Mouse (Mus musculus): ENCODE measurements around the gene Sv2c. TPM values are rescaled to one million over a fixed set of nuclear protein-coding genes. Genes with fewer than 3 reads are reported as not detected.
"Not testable (repeated sequence)": the region's sequence is repeated elsewhere in the genome, so short reads cannot be mapped to it uniquely, and the experiment has no call there.

Sv2c gene
- polyA plus RNA-seq, 1 experiment from 2014 or later: 0.86 TPM

GRCm38 (mm10) chr13:96126669-96127068, 5.7 kb downstream of the Sv2c start:
- Histone ChIP-seq H3K4me3 (replicated peaks) (no peak overlapping the region), H3K27ac (no peak overlapping the region), H3K4me2 (no peak overlapping the region), H3K27me3 (peaks cover 36% of the 10 kb centered on the region), H3K36me3 (replicated peaks) (no peaks in the 10 kb centered on the region), H3K9me3 (no peaks in the 10 kb centered on the region), H3K4me1 (peaks cover 18% of the 10 kb centered on the region), H3K9ac (no peak overlapping the region)
- 79% methylated on average over 6 of the region's 6 CpGs for WGBS
- ATAC-seq (ENCODE audit: low FRiP score): no peak

- H3K4me1 ChIP-seq: 0 out of 2 replicates have a peak, but pooled peaks cover 6% of the 10 kb centered on the region
- WGBS: 74% methylated on average over 5 of the region's 5 CpGs
- H3K36me3 ChIP-seq (replicated peaks): no peaks in the 10 kb centered on the region
- H3K27ac ChIP-seq: no peak overlapping the region
- H3K9ac ChIP-seq: no peak overlapping the region
- no peak overlapping the region for H3K4me3 ChIP-seq (replicated peaks)
- peaks cover 21% of the 10 kb centered on the region for H3K27me3 ChIP-seq
- H3K4me2 ChIP-seq: no peak overlapping the region
- ATAC-seq (ENCODE audit: low FRiP score): no peak
- no peaks in the 10 kb centered on the region for H3K9me3 ChIP-seq
Measured at GRCm38 (mm10) chr13:96125011-96125410, 7.4 kb downstream of the Sv2c start.

GRCm38 (mm10) chr13:96112711-96113110, 19.7 kb downstream of the Sv2c start:
- no peak for ATAC-seq (ENCODE audit: low FRiP score)
- Histone ChIP-seq H3K4me1 (no peaks in the 10 kb centered on the region), H3K27ac (no peak overlapping the region), H3K9me3 (no peaks in the 10 kb centered on the region), H3K4me3 (replicated peaks) (no peak overlapping the region), H3K36me3 (replicated peaks) (no peaks in the 10 kb centered on the region), H3K4me2 (no peak overlapping the region), H3K27me3 (no peaks in the 10 kb centered on the region), H3K9ac (no peak overlapping the region)
- WGBS: 80% methylated on average over 2 of the region's 2 CpGs

- Histone ChIP-seq H3K27ac (no peak overlapping the region), H3K9me3 (no peaks in the 10 kb centered on the region), H3K27me3 (no peaks in the 10 kb centered on the region), H3K4me2 (no peak overlapping the region), H3K4me3 (replicated peaks) (no peak overlapping the region), H3K4me1 (no peaks in the 10 kb centered on the region), H3K36me3 (replicated peaks) (no peaks in the 10 kb centered on the region), H3K9ac (no peak overlapping the region)
- ATAC-seq (ENCODE audit: low FRiP score): no peak
- WGBS: 40% methylated on average over 3 of the region's 3 CpGs
Measured at GRCm38 (mm10) chr13:96110767-96111166, 21.6 kb downstream of the Sv2c start.

GRCm38 (mm10) chr13:96106367-96106766, 26.0 kb downstream of the Sv2c start:
- H3K4me3 ChIP-seq (replicated peaks): no peak overlapping the region
- no peak overlapping the region for H3K27ac ChIP-seq
- H3K36me3 ChIP-seq (replicated peaks): no peaks in the 10 kb centered on the region
- no peaks in the 10 kb centered on the region for H3K4me1 ChIP-seq
- WGBS: 90% methylated on average over 4 of the region's 4 CpGs
- H3K9me3 ChIP-seq: no peaks in the 10 kb centered on the region
- no peak overlapping the region for H3K9ac ChIP-seq
- no peak for ATAC-seq (ENCODE audit: low FRiP score)
- no peak overlapping the region for H3K4me2 ChIP-seq
- H3K27me3 ChIP-seq: no peaks in the 10 kb centered on the region

- Histone ChIP-seq H3K9me3 (no peaks in the 10 kb centered on the region), H3K27me3 (no peaks in the 10 kb centered on the region), H3K27ac (no peak overlapping the region), H3K4me1 (no peaks in the 10 kb centered on the region), H3K36me3 (replicated peaks) (no peaks in the 10 kb centered on the region), H3K4me2 (no peak overlapping the region), H3K9ac (no peak overlapping the region), H3K4me3 (replicated peaks) (no peak overlapping the region)
- WGBS: 79% methylated on average over 4 of the region's 4 CpGs
- no peak for ATAC-seq (ENCODE audit: low FRiP score)
Measured at GRCm38 (mm10) chr13:96090929-96091328, 41.4 kb downstream of the Sv2c start.

GRCm38 (mm10) chr13:96085581-96086302, 46.6 kb downstream of the Sv2c start:
- Histone ChIP-seq H3K9ac (no peak overlapping the region), H3K27ac (no peak overlapping the region), H3K4me3 (replicated peaks) (no peak overlapping the region), H3K36me3 (replicated peaks) (no peaks in the 10 kb centered on the region), H3K9me3 (no peaks in the 10 kb centered on the region), H3K27me3 (no peaks in the 10 kb centered on the region), H3K4me1 (no peaks in the 10 kb centered on the region), H3K4me2 (no peak overlapping the region)
- ATAC-seq (ENCODE audit: low FRiP score): no peak
- WGBS: 92% methylated on average over 7 of the region's 7 CpGs

- ATAC-seq (ENCODE audit: low FRiP score); H3K27ac ChIP-seq; H3K4me1 ChIP-seq; H3K9ac ChIP-seq; H3K4me3 ChIP-seq (replicated peaks); H3K27me3 ChIP-seq; H3K9me3 ChIP-seq; H3K36me3 ChIP-seq (replicated peaks); H3K4me2 ChIP-seq: not testable (repeated sequence)
- WGBS: 97% methylated on average over 1 of the region's 1 CpGs
Measured at GRCm38 (mm10) chr13:96081754-96082153, 50.6 kb downstream of the Sv2c start, which contains the start of gene Gm17190. Gene Gm17190, plus strand, starts transcription at chr13:96082054.

GRCm38 (mm10) chr13:96081276-96081675, 51.1 kb downstream of the Sv2c start, which contains the start of gene Gm20075:
Gene Gm20075, minus strand, starts transcription at chr13:96081376.
- H3K4me3 ChIP-seq (replicated peaks); H3K36me3 ChIP-seq (replicated peaks); H3K9me3 ChIP-seq; H3K27ac ChIP-seq; H3K27me3 ChIP-seq; H3K4me1 ChIP-seq; H3K9ac ChIP-seq; ATAC-seq (ENCODE audit: low FRiP score); H3K4me2 ChIP-seq: not testable (repeated sequence)
- 90% methylated on average over 3 of the region's 3 CpGs for WGBS

- H3K4me2 ChIP-seq: no peak overlapping the region
- no peaks in the 10 kb centered on the region for H3K27me3 ChIP-seq
- H3K4me1 ChIP-seq: peaks cover 4% of the 10 kb centered on the region
- 63% methylated on average over 8 of the region's 8 CpGs for WGBS
- no peaks in the 10 kb centered on the region for H3K36me3 ChIP-seq (replicated peaks)
- no peak overlapping the region for H3K27ac ChIP-seq
- H3K9me3 ChIP-seq: no peaks in the 10 kb centered on the region
- no peak overlapping the region for H3K9ac ChIP-seq
- ATAC-seq (ENCODE audit: low FRiP score): no peak
- H3K4me3 ChIP-seq (replicated peaks): no peak overlapping the region
Measured at GRCm38 (mm10) chr13:96073555-96073954, 58.8 kb downstream of the Sv2c start.

- Histone ChIP-seq H3K27ac (no peak overlapping the region), H3K4me2 (no peak overlapping the region), H3K9me3 (no peaks in the 10 kb centered on the region), H3K9ac (no peak overlapping the region), H3K36me3 (replicated peaks) (no peaks in the 10 kb centered on the region), H3K4me1 (no peaks in the 10 kb centered on the region), H3K4me3 (replicated peaks) (no peak overlapping the region), H3K27me3 (no peaks in the 10 kb centered on the region)
- no peak for ATAC-seq (ENCODE audit: low FRiP score)
- 91% methylated on average over 3 of the region's 3 CpGs for WGBS
Measured at GRCm38 (mm10) chr13:96052755-96053154, 79.6 kb downstream of the Sv2c start.

GRCm38 (mm10) chr13:96045396-96045795, 87.0 kb downstream of the Sv2c start:
- ATAC-seq (ENCODE audit: low FRiP score): no peak
- Histone ChIP-seq H3K4me1 (peaks cover 5% of the 10 kb centered on the region; the same call in 1 of the 2 replicates), H3K27ac (no peak overlapping the region), H3K9me3 (no peaks in the 10 kb centered on the region), H3K9ac (no peak overlapping the region), H3K4me2 (no peak overlapping the region), H3K36me3 (replicated peaks) (no peaks in the 10 kb centered on the region), H3K27me3 (no peaks in the 10 kb centered on the region), H3K4me3 (replicated peaks) (no peak overlapping the region)
- WGBS: 43% methylated on average over 5 of the region's 5 CpGs

Data from forebrain, embryonic 12.5 days (tissue).